Comparison of ENCODE assay signal across 8 mouse cellular contexts in the genomic region with DNA sequence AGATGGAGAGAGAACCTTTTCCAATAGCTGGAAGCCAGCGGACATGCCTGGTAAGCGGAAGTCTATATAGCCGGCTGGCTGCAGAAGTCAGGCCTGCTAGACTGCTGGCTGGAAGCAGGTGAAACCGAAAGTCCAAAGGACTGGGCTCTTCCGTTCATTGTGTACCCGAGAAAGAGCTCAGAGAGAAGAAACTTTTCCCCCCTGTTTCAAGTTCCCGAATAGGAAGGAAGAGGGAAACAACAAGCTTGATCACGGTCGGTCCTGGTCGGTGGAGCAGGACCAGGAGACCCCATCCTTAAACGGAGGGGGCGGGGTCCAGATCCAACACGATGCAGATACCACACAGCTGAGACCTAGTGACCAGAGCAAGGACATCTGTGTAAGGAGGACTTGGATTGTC. TPM values are rescaled to one million over a fixed set of nuclear protein-coding genes. Genes with fewer than 3 reads are reported as not detected.
DNase-seq lines count a peak whose midpoint lies in the region; ATAC-seq lines count a peak whose summit lies in the region.

No protein-coding gene starts in this region.

- peak overlapping the region; percentile 37; the same call in 1 of the 2 replicates for H3K4me2 ChIP-seq in embryonic facial prominence, embryonic 15.5 days (replicated peaks)
- H3K4me2 ChIP-seq in kidney, embryonic 16.5 days (replicated peaks; ENCODE audit: low read depth, low read length), result peak overlapping the region; percentile 54
- H3K4me2 ChIP-seq in midbrain, embryonic 15.5 days, result no peak overlapping the region

- ATAC-seq in embryonic facial prominence, embryonic 15.5 days (ENCODE audit: insufficient number of reproducible peaks, low FRiP score, low TSS enrichment, low read depth), result no peak
- peak; percentile 49; the same call in 1 of the 2 replicates for ATAC-seq in kidney, embryonic 16.5 days (ENCODE audit: low FRiP score, low TSS enrichment)
- ATAC-seq in midbrain, embryonic 15.5 days (replicated peaks), result no peak

- peak; percentile 21 for DNase-seq in adrenal gland, postnatal 14 days
- DNase-seq in adrenal gland, adult 18-20 months (ENCODE audit: low spot score in 2 of 2), result no peak
- DNase-seq in right cerebral cortex, postnatal 14 days, result no peak
- no peak for DNase-seq in cerebellum, postnatal 4 days (ENCODE audit: low spot score in 2 of 2)

- H3K27ac ChIP-seq in embryonic facial prominence, embryonic 15.5 days (replicated peaks), result peak overlapping the region; percentile 55; the same call in 1 of the 2 replicates
- peak overlapping the region; percentile 46; the same call in 1 of the 2 replicates for H3K27ac ChIP-seq in kidney, embryonic 16.5 days (ENCODE audit: low read length)
- peak overlapping the region; percentile 53 for H3K27ac ChIP-seq in macrophage
- H3K27ac ChIP-seq in midbrain, embryonic 15.5 days, result no peak overlapping the region

- H3K79me2 ChIP-seq in macrophage (ENCODE audit: inconsistent target), result no peaks in the 10 kb centered on the region

- H3K27me3 ChIP-seq in embryonic facial prominence, embryonic 15.5 days, result no peaks in the 10 kb centered on the region
- no peaks in the 10 kb centered on the region for H3K27me3 ChIP-seq in kidney, embryonic 16.5 days (ENCODE audit: insufficient read depth, low read length)
- H3K27me3 ChIP-seq in midbrain, embryonic 15.5 days (replicated peaks), result no peaks in the 10 kb centered on the region

- WGBS in embryonic facial prominence, embryonic 15.5 days, result 42% methylated on average over 13 of the region's 13 CpGs
- 36% methylated on average over 13 of the region's 13 CpGs for WGBS in kidney, embryonic 16.5 days
- WGBS in macrophage (ENCODE audit: missing documents), result 2% methylated on average over 13 of the region's 13 CpGs
- WGBS in midbrain, embryonic 15.5 days, result 51% methylated on average over 13 of the region's 13 CpGs

- no peaks in the 10 kb centered on the region for H3K9me3 ChIP-seq in embryonic facial prominence, embryonic 15.5 days (replicated peaks)
- H3K9me3 ChIP-seq in kidney, embryonic 16.5 days (ENCODE audit: low read length), result peaks cover 4% of the 10 kb centered on the region; the same call in 1 of the 2 replicates
- H3K9me3 ChIP-seq in midbrain, embryonic 15.5 days, result no peaks in the 10 kb centered on the region

- 0 out of 2 replicates have a peak, but pooled peaks cover 8% of the 10 kb centered on the region for H3K4me1 ChIP-seq in embryonic facial prominence, embryonic 15.5 days
- H3K4me1 ChIP-seq in kidney, embryonic 16.5 days (ENCODE audit: insufficient read depth, low read length), result peaks cover 9% of the 10 kb centered on the region
- H3K4me1 ChIP-seq in midbrain, embryonic 15.5 days, result no peaks in the 10 kb centered on the region

- H3K4me3 ChIP-seq in embryonic facial prominence, embryonic 15.5 days (replicated peaks), result no peak overlapping the region
- H3K4me3 ChIP-seq in kidney, embryonic 16.5 days (ENCODE audit: low read length), result peak overlapping the region; percentile 24; the same call in 1 of the 2 replicates
- peak overlapping the region; percentile 35 for H3K4me3 ChIP-seq in macrophage (ENCODE audit: inconsistent target)
- H3K4me3 ChIP-seq in midbrain, embryonic 15.5 days, result no peak overlapping the region

- no peaks in the 10 kb centered on the region for H3K36me3 ChIP-seq in embryonic facial prominence, embryonic 15.5 days
- H3K36me3 ChIP-seq in kidney, embryonic 16.5 days (ENCODE audit: insufficient read depth, low read length), result no peaks in the 10 kb centered on the region
- no peaks in the 10 kb centered on the region for H3K36me3 ChIP-seq in macrophage (ENCODE audit: inconsistent target)
- no peaks in the 10 kb centered on the region for H3K36me3 ChIP-seq in midbrain, embryonic 15.5 days (replicated peaks)

- H3K9ac ChIP-seq in embryonic facial prominence, embryonic 15.5 days, result no peak overlapping the region
- peak overlapping the region; percentile 26; the same call in 1 of the 2 replicates for H3K9ac ChIP-seq in kidney, embryonic 16.5 days (replicated peaks; ENCODE audit: low read length)
- no peak overlapping the region for H3K9ac ChIP-seq in midbrain, embryonic 15.5 days

RNA-seq across cellular contexts. Expression of a gene that starts 9.6 kb away (rescaled TPM):
- 33.7 and 42.9 TPM in 2 replicates for total RNA-seq in adrenal gland, postnatal 14 days (2021)
- 10 to 100 TPM; 15.6 to 17.9 TPM for total RNA-seq in adrenal gland, adult 18-20 months (2021)
- polyA plus RNA-seq in embryonic facial prominence, embryonic 15.5 days (2015; fragmentation: Nextera tagmentation; extraction: Ambion mirVana), result 83.3 and 88.8 TPM in 2 replicates
- 107 TPM in 2 replicates for polyA plus RNA-seq in kidney, embryonic 16.5 days (2015; fragmentation: Nextera tagmentation; extraction: Ambion mirVana)
- 10 to 100 TPM in 25 of 26 experiments, 1 to 10 TPM in 1; 7.5 to 47.2 (median 20.8) TPM for total RNA-seq in macrophage (2018; cell fraction: chromatin; rRNA removed)
- total RNA-seq in macrophage (2018; cell fraction: cytosol; rRNA removed), result 10 to 100 TPM in 19 of 26 experiments, 1 to 10 TPM in 7; 7.8 to 20.5 (median 12.8) TPM
- 10 to 100 TPM in 24 of 26 experiments, 1 to 10 TPM in 2; 9.4 to 43.8 (median 17.2) TPM for total RNA-seq in macrophage (2018; cell fraction: nucleus; rRNA removed)
- polyA plus RNA-seq in macrophage (2018), result 4.9 to 13.9 TPM (median 13.4 TPM) in 3 replicates
- 27.9 and 32.1 TPM in 2 replicates for polyA plus RNA-seq in midbrain, embryonic 15.5 days (2015; fragmentation: Nextera tagmentation; extraction: Ambion mirVana)

Comparison
In these comparisons a context has a peak if more than half of its experiments do, and no peak if none do; other contexts are left out.
1. H3K4me3 ChIP-seq: peak in kidney, embryonic 16.5 days (single experiment) and macrophage (single experiment); none in embryonic facial prominence, embryonic 15.5 days (single experiment) and midbrain, embryonic 15.5 days (single experiment).